In genomic region chr8:123235520-123236497, GRCm38 (mm10) we compare ENCODE assay signal across 8 mouse cellular contexts. TPM values are rescaled to one million over a fixed set of nuclear protein-coding genes. Genes with fewer than 3 reads are reported as not detected.
DNase-seq lines count a peak whose midpoint lies in the region; ATAC-seq lines count a peak whose summit lies in the region.

TSS of gene Spata2l (minus strand) at chr8:123236233.

- H3K4me2 ChIP-seq in embryonic facial prominence, embryonic 14.5 days (ENCODE audit: low read depth, low read length), result peak within 1 kb of the TSS; percentile 85
- peak within 1 kb of the TSS; percentile 74 for H3K4me2 ChIP-seq in limb, embryonic 12.5 days
- peak within 1 kb of the TSS; percentile 77 for H3K4me2 ChIP-seq in midbrain, embryonic 14.5 days (ENCODE audit: low read length)

- H3K9ac ChIP-seq in embryonic facial prominence, embryonic 14.5 days (ENCODE audit: low read depth, low read length), result peak within 1 kb of the TSS; percentile 66
- peak within 1 kb of the TSS; percentile 47 for H3K9ac ChIP-seq in limb, embryonic 12.5 days (replicated peaks)
- peak within 1 kb of the TSS; percentile 47 for H3K9ac ChIP-seq in midbrain, embryonic 14.5 days (replicated peaks; ENCODE audit: low read length)

- H3K4me3 ChIP-seq in embryonic facial prominence, embryonic 14.5 days (ENCODE audit: low read depth, low read length), result peak within 1 kb of the TSS; percentile 61
- H3K4me3 ChIP-seq in limb, embryonic 12.5 days (replicated peaks), result peak within 1 kb of the TSS; percentile 42
- peak within 1 kb of the TSS; percentile 43 for H3K4me3 ChIP-seq in midbrain, embryonic 14.5 days (replicated peaks; ENCODE audit: low read depth, low read length)

- H3K27ac ChIP-seq in embryonic facial prominence, embryonic 14.5 days (replicated peaks; ENCODE audit: low read depth, low read length), result no peak within 1 kb of the TSS
- H3K27ac ChIP-seq in limb, embryonic 12.5 days, result no peak within 1 kb of the TSS
- no peak within 1 kb of the TSS for H3K27ac ChIP-seq in midbrain, embryonic 14.5 days (replicated peaks; ENCODE audit: low read depth, low read length)

- WGBS in embryonic facial prominence, embryonic 14.5 days, result under 1% methylated on average over 51 of the region's 57 CpGs
- 2% methylated on average over 57 of the region's 57 CpGs for WGBS in limb, embryonic 12.5 days
- WGBS in midbrain, embryonic 14.5 days, result under 1% methylated on average over 57 of the region's 57 CpGs

- no peaks in the 10 kb centered on the region for H3K36me3 ChIP-seq in embryonic facial prominence, embryonic 14.5 days (ENCODE audit: control insufficient read depth, insufficient read depth, low read length)
- H3K36me3 ChIP-seq in limb, embryonic 12.5 days, result no peaks in the 10 kb centered on the region
- H3K36me3 ChIP-seq in midbrain, embryonic 14.5 days (ENCODE audit: control insufficient read depth, insufficient read depth, low read length), result no peaks in the 10 kb centered on the region

- peak; percentile 92 for ATAC-seq in embryonic facial prominence, embryonic 14.5 days (ENCODE audit: low read depth)
- ATAC-seq in limb, embryonic 12.5 days (ENCODE audit: insufficient number of reproducible peaks, insufficient read depth, low FRiP score, low TSS enrichment, low read depth), result peak; percentile 85
- ATAC-seq in midbrain, embryonic 14.5 days (ENCODE audit: low FRiP score, low TSS enrichment), result peak; percentile 79

- H3K4me1 ChIP-seq in embryonic facial prominence, embryonic 14.5 days (ENCODE audit: control insufficient read depth, insufficient read depth, low read length), result 0 out of 2 replicates have a peak, but pooled peaks cover 6% of the 10 kb centered on the region
- peaks cover 7% of the 10 kb centered on the region for H3K4me1 ChIP-seq in limb, embryonic 12.5 days (replicated peaks)
- H3K4me1 ChIP-seq in midbrain, embryonic 14.5 days (ENCODE audit: control insufficient read depth, insufficient read depth, low read length), result peaks cover 19% of the 10 kb centered on the region

- H3K9me3 ChIP-seq in embryonic facial prominence, embryonic 14.5 days (ENCODE audit: control insufficient read depth, low read length), result no peaks in the 10 kb centered on the region
- H3K9me3 ChIP-seq in limb, embryonic 12.5 days, result no peaks in the 10 kb centered on the region
- no peaks in the 10 kb centered on the region for H3K9me3 ChIP-seq in midbrain, embryonic 14.5 days (ENCODE audit: control insufficient read depth, low read length)

- DNase-seq in 416B (ENCODE audit: low read depth), result peak; percentile 85
- peak; percentile 94 to 95 for DNase-seq in adrenal gland, postnatal 36 days
- DNase-seq in embryonic facial prominence, embryonic 14.5 days (ENCODE audit: low spot score), result peak; percentile 92
- DNase-seq in heart, adult 18-20 months, result peak; percentile 89 to 91
- peak; percentile 94 for DNase-seq in kidney, adult 18-20 months
- peak; percentile 82 for DNase-seq in midbrain, embryonic 14.5 days
- DNase-seq in spleen, adult 18-20 months, result peak; percentile 84 to 92

- peaks cover 8% of the 10 kb centered on the region for H3K27me3 ChIP-seq in embryonic facial prominence, embryonic 14.5 days (replicated peaks; ENCODE audit: control insufficient read depth, insufficient read depth, low read length)
- H3K27me3 ChIP-seq in limb, embryonic 12.5 days, result peaks cover 49% of the 10 kb centered on the region
- no peaks in the 10 kb centered on the region; the same call in none of the 2 replicates for H3K27me3 ChIP-seq in midbrain, embryonic 14.5 days (ENCODE audit: control insufficient read depth, insufficient read depth, low read length)

RNA-seq across cellular contexts. Expression of gene Spata2l, which starts in this region (rescaled TPM):
- total RNA-seq in adrenal gland, postnatal 36 days (2021), result 10 to 100 TPM; 16.8 to 21.4 TPM
- polyA plus RNA-seq in embryonic facial prominence, embryonic 14.5 days (2014; fragmentation: Nextera tagmentation; extraction: Ambion mirVana), result 4.3 and 4.9 TPM in 2 replicates
- 1 to 10 TPM; 7.0 to 7.9 TPM for total RNA-seq in heart, adult 18-20 months (2021)
- polyA plus RNA-seq in limb, embryonic 12.5 days (2016; fragmentation: Nextera tagmentation; extraction: Ambion mirVana), result 1.6 and 1.8 TPM in 2 replicates
- polyA plus RNA-seq in midbrain, embryonic 14.5 days (2014; fragmentation: Nextera tagmentation; extraction: Ambion mirVana), result 4.4 and 5.1 TPM in 2 replicates
